Mouse (Mus musculus) neural tube, embryonic 11.5 days (tissue): ENCODE measurements at regions not wholly inside any gene's neighbourhood (a gene's known extent, or its start where the extent isn't known, plus 50 kb on each side); places are given as distances from the start of the nearest gene placed in this dataset.
A peak's percentile ranks its signal among the peaks of the same experiment; 100 is the strongest.

Source experiments
- ATAC-seq: fragments of 200-750 bp; cut with Nextera tagmentation; 2 replicates; pipeline ENCODE4 v1.8.0; 2017; ENCODE audit warnings: moderate number of reproducible peaks, mild to moderate bottlenecking, moderate TSS enrichment, moderate library complexity; ENCODE audit not compliant: insufficient read depth, low FRiP score, low TSS enrichment
- DNase-seq: peaks from one replicate; pipeline ENCODE4 v3.0.0-alpha.2; 2015; ENCODE audit warnings: low spot score
- H3K27ac ChIP-seq: fragments of 300-500 bp; sonication (generic); 2 replicates; pipeline ENCODE4 v1.5.1; 2014; ENCODE audit warnings: low read depth, mild to moderate bottlenecking, low read length
- H3K27me3 ChIP-seq: fragments of 300-500 bp; sonication (generic); 2 replicates; pipeline ENCODE4 v1.6.1; 2014; ENCODE audit warnings: mild to moderate bottlenecking, low read length, mixed read lengths; ENCODE audit not compliant: control insufficient read depth, insufficient read depth
- H3K36me3 ChIP-seq: fragments of 300-500 bp; sonication (generic); 2 replicates; pipeline ENCODE4 v1.6.1; 2014; ENCODE audit warnings: mild to moderate bottlenecking, low read length, moderate library complexity, mixed read lengths; ENCODE audit not compliant: control insufficient read depth, insufficient read depth
- H3K4me1 ChIP-seq: fragments of 300-500 bp; sonication (generic); 2 replicates; pipeline ENCODE4 v1.6.1; 2014; ENCODE audit warnings: low read length, mixed read lengths; ENCODE audit not compliant: control insufficient read depth, insufficient read depth
- H3K4me2 ChIP-seq: fragments of 300-500 bp; sonication (generic); 2 replicates; pipeline ENCODE4 v1.6.1; 2014; ENCODE audit warnings: low read depth, mild to moderate bottlenecking, moderate library complexity
- H3K4me3 ChIP-seq: fragments of 300-500 bp; sonication (generic); 2 replicates; pipeline ENCODE4 v1.5.1; 2014; ENCODE audit warnings: low read depth, low read length
- H3K9ac ChIP-seq: fragments of 300-500 bp; sonication (generic); 2 replicates; pipeline ENCODE4 v1.6.1; 2014; ENCODE audit warnings: mild to moderate bottlenecking, low read length
- H3K9me3 ChIP-seq: fragments of 300-500 bp; sonication (generic); 2 replicates; pipeline ENCODE4 v1.6.1; 2016; ENCODE audit warnings: low read length; ENCODE audit not compliant: control insufficient read depth
- WGBS: fragments of 180-500 bp; shearing (Covaris S2); extraction: QIAGEN DNeasy Blood & Tissue Kit; methylation state at CpG from one replicate; pipeline ENCODE4 v1.1.7; 2014; 5-methylcytosine and 5-hydroxymethylcytosine counted together

DNA sequence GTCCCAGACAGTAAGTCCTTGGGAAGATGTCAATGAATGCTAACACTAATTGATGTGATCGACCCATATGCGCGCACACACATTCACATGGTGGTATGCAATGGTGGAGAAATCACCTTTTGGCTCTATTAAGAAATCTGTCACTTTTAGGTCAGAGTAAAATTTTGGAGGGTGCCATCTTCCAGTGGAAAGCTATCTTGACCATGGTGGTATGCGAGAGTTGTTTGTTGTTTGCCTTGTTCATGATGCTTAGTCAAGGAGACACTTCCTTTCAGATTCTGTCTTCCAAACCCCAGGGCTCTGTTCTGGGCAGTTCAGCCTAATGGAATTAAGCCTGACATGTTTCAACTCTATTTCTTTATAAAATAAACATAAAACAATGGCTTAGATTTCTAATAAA lies 337.9 kb upstream of the Tmem161b start:
- 88% methylated on average over 4 of the region's 4 CpGs for whole genome bisulfite sequencing
- no peak overlapping the region for H3K4me3 ChIP-seq
- no peaks in the 10 kb centered on the region for H3K9me3 ChIP-seq
- DNase-seq (no peak), ATAC-seq (peak; percentile 25; the same call in 1 of the 2 replicates)
- H3K27me3 ChIP-seq: no peaks in the 10 kb centered on the region
- H3K4me2 ChIP-seq: no peak overlapping the region
- no peaks in the 10 kb centered on the region for H3K36me3 ChIP-seq
- H3K27ac ChIP-seq: 0 out of 2 replicates have a peak overlapping the region, but pooled peaks have one; percentile 14
- no peak overlapping the region for H3K9ac ChIP-seq
- H3K4me1 ChIP-seq: peaks cover 7% of the 10 kb centered on the region

DNA sequence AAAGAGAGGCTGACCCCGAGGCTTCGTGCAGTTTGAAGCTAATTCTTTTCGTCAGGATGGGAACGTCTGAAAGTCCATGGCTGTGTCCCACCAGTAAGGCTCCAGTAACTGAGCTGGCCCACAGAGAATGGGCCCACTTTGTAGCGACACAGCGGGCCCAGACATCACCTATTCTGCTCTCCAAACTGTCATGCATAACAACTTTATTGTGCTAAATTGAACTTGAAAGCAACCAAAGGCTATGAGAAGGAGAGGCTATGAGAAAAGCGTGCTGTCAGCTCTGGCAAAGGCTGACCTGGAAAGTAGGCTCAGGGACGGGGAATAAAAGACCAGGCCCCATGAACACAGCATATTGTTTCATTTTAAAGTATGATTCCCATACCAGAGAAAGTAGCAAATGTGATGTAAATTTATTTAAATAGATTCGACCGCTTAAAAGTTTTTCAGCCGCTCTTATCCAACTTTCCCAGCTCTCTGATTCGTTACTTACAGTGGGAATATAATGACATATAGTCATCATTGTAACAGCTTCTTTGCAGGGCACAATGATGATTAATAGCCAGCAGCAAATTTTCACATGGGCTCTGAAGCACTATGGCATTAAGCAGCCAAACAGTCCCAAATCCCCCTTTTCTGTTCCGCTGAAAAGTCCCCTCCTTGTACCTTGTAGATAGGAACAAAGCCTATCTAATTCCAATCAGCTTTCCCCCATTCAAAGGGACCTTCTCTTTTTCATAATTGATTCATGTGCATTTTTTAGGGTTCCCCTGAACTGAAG lies 337.1 kb upstream of the Tmem161b start:
- Histone ChIP-seq H3K27me3 (no peaks in the 10 kb centered on the region), H3K27ac (0 out of 2 replicates have a peak overlapping the region, but pooled peaks have one; percentile 14), H3K4me1 (peaks cover 7% of the 10 kb centered on the region), H3K36me3 (no peaks in the 10 kb centered on the region), H3K9me3 (no peaks in the 10 kb centered on the region), H3K4me2 (no peak overlapping the region), H3K4me3 (no peak overlapping the region), H3K9ac (no peak overlapping the region)
- ATAC-seq (peak; percentile 80), DNase-seq (peak; percentile 50)
- WGBS: 42% methylated on average over 13 of the region's 13 CpGs

DNA sequence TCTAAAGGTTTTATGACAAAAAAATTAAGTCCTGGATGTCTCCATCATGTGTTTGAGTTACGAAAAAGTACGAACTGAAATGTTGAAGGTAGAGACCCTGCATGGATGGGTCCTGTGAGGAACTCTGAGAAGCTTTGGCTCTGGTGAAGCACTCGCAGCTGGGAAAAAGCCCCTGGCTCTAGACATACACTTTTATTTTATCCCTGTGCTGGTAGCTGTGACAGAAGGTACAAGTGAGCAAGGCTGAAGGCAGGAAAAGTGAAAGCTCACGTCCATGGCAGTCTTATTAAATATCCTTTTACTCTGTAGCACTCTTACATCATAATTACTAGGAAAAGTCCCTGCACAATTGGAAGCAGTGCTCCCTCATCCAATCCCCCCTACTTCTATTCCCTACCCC lies 336.4 kb upstream of the Tmem161b start:
- DNase-seq (no peak), ATAC-seq (no peak)
- 83% methylated on average over 4 of the region's 4 CpGs for WGBS
- Histone ChIP-seq H3K36me3 (no peaks in the 10 kb centered on the region), H3K4me1 (peaks cover 7% of the 10 kb centered on the region), H3K4me3 (no peak overlapping the region), H3K9ac (no peak overlapping the region), H3K27ac (no peak overlapping the region; the same call in 1 of the 2 replicates), H3K4me2 (no peak overlapping the region), H3K27me3 (no peaks in the 10 kb centered on the region), H3K9me3 (no peaks in the 10 kb centered on the region)

- Histone ChIP-seq H3K4me1 (no peaks in the 10 kb centered on the region), H3K4me3 (no peak overlapping the region), H3K9ac (no peak overlapping the region), H3K27ac (no peak overlapping the region), H3K27me3 (no peaks in the 10 kb centered on the region), H3K4me2 (no peak overlapping the region), H3K36me3 (no peaks in the 10 kb centered on the region), H3K9me3 (no peaks in the 10 kb centered on the region)
- ATAC-seq: no peak
- WGBS: 75% methylated on average over 2 of the region's 2 CpGs
- no peak for DNase-seq
Measured at GRCm38 (mm10) chr13:83914697-83915096, 307.4 kb upstream of the Tmem161b start.

DNA sequence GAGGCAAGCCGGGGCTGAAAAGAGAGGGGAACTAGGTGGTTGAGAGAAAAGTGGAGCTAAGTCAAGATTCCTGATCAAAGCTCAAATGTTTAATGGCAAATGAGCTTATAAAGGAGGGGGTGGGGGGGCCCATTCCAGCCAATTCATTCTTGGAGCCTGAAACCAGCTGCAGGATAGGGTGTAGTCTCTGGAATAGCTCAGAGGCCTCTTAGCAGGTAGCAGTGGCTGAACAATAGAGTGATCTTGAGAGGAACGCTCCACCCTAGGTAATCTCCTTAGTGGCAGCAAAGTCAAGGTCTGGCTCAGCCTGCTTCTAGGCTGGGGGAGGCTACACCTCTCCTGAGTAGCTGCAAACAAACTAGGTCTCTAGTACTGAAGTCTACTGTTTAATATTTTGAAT lies 289.3 kb upstream of the Tmem161b start:
- H3K27ac ChIP-seq: no peak overlapping the region
- H3K9me3 ChIP-seq: no peaks in the 10 kb centered on the region
- WGBS: 66% methylated on average over 2 of the region's 2 CpGs
- no peak overlapping the region for H3K4me2 ChIP-seq
- no peak overlapping the region for H3K9ac ChIP-seq
- no peaks in the 10 kb centered on the region for H3K36me3 ChIP-seq
- DNase-seq (no peak), ATAC-seq (no peak)
- H3K4me3 ChIP-seq: no peak overlapping the region
- H3K27me3 ChIP-seq: no peaks in the 10 kb centered on the region
- H3K4me1 ChIP-seq: no peaks in the 10 kb centered on the region

GRCm38 (mm10) chr13:83946495-83946894 lies 275.6 kb upstream of the Tmem161b start:
- Histone ChIP-seq H3K4me1 (no peaks in the 10 kb centered on the region), H3K9me3 (no peaks in the 10 kb centered on the region), H3K9ac (no peak overlapping the region), H3K4me2 (no peak overlapping the region), H3K27ac (no peak overlapping the region), H3K36me3 (no peaks in the 10 kb centered on the region), H3K27me3 (no peaks in the 10 kb centered on the region), H3K4me3 (no peak overlapping the region)
- 83% methylated on average over 4 of the region's 4 CpGs for WGBS
- ATAC-seq: no peak
- DNase-seq: no peak

GRCm38 (mm10) chr13:83951163-83951562 lies 270.9 kb upstream of the Tmem161b start:
- no peaks in the 10 kb centered on the region for H3K4me1 ChIP-seq
- H3K9me3 ChIP-seq: no peaks in the 10 kb centered on the region
- ATAC-seq: no peak
- no peak for DNase-seq
- no peaks in the 10 kb centered on the region for H3K27me3 ChIP-seq
- H3K4me3 ChIP-seq: no peak overlapping the region
- H3K4me2 ChIP-seq: no peak overlapping the region
- no peak overlapping the region for H3K9ac ChIP-seq
- no peak overlapping the region for H3K27ac ChIP-seq
- no peaks in the 10 kb centered on the region for H3K36me3 ChIP-seq

- H3K36me3 ChIP-seq: no peaks in the 10 kb centered on the region
- no peak overlapping the region for H3K27ac ChIP-seq
- no peak overlapping the region for H3K4me2 ChIP-seq
- no peak for DNase-seq
- no peaks in the 10 kb centered on the region for H3K27me3 ChIP-seq
- 89% methylated on average over 3 of the region's 3 CpGs for WGBS
- H3K9ac ChIP-seq: no peak overlapping the region
- H3K9me3 ChIP-seq: no peaks in the 10 kb centered on the region
- H3K4me1 ChIP-seq: no peaks in the 10 kb centered on the region
- ATAC-seq: no peak
- H3K4me3 ChIP-seq: no peak overlapping the region
Measured at GRCm38 (mm10) chr13:83951808-83952207, 270.3 kb upstream of the Tmem161b start.

GRCm38 (mm10) chr13:83952353-83952752 lies 269.7 kb upstream of the Tmem161b start:
- DNase-seq: no peak
- WGBS: 68% methylated on average over 4 of the region's 4 CpGs

More at GRCm38 (mm10) chr13:83952353-83952752, 269.7 kb upstream of the Tmem161b start:
- Histone ChIP-seq H3K4me2 (no peak overlapping the region), H3K4me3 (no peak overlapping the region), H3K27me3 (no peaks in the 10 kb centered on the region), H3K36me3 (no peaks in the 10 kb centered on the region), H3K4me1 (no peaks in the 10 kb centered on the region), H3K9ac (no peak overlapping the region), H3K9me3 (no peaks in the 10 kb centered on the region), H3K27ac (no peak overlapping the region)
- ATAC-seq: no peak
